Mouse (Mus musculus): ENCODE measurements around the gene Ly6g6d. TPM values are rescaled to one million over a fixed set of nuclear protein-coding genes. Genes with fewer than 3 reads are reported as not detected.

Gene Ly6g6d
- polyA plus RNA-seq, 1 experiment, result 1.8 TPM

DNA sequence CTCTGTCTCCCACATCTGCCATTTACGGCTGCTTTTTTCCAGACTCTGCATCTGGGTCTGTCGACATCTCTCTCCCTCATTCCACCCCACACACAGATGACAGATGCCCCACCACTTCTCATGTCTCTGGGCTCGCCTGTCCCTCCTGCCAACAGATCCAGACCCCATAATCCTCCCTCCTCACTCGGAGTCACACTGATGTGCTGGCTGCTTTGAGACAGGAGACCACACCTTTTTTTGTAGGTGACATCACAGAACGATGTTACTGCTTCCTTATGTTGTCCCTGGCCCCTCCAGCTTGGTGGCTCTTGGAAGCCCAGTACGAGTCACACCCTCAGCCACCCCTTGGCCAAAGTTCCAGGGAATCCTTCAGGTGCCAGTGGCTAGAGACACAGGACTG is 2.4 kb upstream of the Ly6g6d start:
- TF ChIP-seq CTCF (IDR thresholded peaks at IDR 0.05; ENCODE audit: borderline replicate concordance, extremely low read depth, insufficient read depth, insufficient read length) (no peak), POLR2A (IDR thresholded peaks at IDR 0.05; ENCODE audit: borderline replicate concordance, extremely low read depth, insufficient read depth, insufficient read length, poor library complexity, severe bottlenecking) (no peak)
- no peak for DNase-seq (ENCODE audit: low read depth)

DNA sequence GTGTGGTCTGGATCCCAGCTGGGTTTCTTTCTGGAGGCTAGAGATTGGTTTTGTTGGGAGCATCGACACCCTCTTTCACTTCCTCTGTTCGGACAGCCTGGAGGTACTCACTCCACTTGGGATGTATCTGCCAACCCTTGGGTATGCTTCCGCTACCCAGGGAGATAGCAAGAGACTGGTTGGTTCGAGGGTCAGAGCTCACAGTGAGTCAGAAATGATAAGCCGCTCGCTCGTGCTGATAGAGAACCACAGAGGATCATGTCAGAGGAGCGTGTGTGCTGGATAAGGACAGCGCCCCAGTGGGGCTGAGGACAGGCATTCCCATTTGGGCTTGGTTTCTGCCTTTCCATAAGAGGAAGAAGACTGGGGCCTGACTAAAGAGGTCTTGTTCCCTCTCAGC is 1.9 kb upstream of the Ly6g6d start:
- no peak for DNase-seq (ENCODE audit: low read depth)
- TF ChIP-seq POLR2A (IDR thresholded peaks at IDR 0.05; ENCODE audit: borderline replicate concordance, extremely low read depth, insufficient read depth, insufficient read length, poor library complexity, severe bottlenecking) (no peak), CTCF (IDR thresholded peaks at IDR 0.05; ENCODE audit: borderline replicate concordance, extremely low read depth, insufficient read depth, insufficient read length) (no peak)

DNA sequence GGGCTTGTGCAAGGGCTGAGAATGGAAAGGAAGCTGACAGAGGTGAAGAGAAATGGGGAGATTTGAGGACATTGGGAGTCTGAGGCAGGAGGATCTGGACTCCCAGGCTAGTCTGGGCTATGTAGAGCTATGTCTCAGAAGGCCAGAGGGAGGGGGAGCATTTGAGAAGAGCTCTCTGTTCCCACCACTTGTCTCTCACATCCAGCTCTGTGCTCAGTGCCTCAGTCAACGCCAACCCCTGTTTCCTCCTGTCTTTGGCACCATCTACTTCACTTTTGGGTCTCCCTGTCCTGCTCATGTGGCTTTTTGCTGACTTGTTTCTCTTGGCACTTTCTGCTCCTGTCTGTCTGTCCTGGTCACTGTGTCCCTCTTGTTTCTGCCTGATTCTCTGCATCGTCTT is 580 bp downstream of the Ly6g6d start:
- DNase-seq (ENCODE audit: low read depth), result peak; percentile 24
- no peak for TF ChIP-seq CTCF (IDR thresholded peaks at IDR 0.05; ENCODE audit: borderline replicate concordance, extremely low read depth, insufficient read depth, insufficient read length)
- TF ChIP-seq POLR2A (IDR thresholded peaks at IDR 0.05; ENCODE audit: borderline replicate concordance, extremely low read depth, insufficient read depth, insufficient read length, poor library complexity, severe bottlenecking), result no peak

DNA sequence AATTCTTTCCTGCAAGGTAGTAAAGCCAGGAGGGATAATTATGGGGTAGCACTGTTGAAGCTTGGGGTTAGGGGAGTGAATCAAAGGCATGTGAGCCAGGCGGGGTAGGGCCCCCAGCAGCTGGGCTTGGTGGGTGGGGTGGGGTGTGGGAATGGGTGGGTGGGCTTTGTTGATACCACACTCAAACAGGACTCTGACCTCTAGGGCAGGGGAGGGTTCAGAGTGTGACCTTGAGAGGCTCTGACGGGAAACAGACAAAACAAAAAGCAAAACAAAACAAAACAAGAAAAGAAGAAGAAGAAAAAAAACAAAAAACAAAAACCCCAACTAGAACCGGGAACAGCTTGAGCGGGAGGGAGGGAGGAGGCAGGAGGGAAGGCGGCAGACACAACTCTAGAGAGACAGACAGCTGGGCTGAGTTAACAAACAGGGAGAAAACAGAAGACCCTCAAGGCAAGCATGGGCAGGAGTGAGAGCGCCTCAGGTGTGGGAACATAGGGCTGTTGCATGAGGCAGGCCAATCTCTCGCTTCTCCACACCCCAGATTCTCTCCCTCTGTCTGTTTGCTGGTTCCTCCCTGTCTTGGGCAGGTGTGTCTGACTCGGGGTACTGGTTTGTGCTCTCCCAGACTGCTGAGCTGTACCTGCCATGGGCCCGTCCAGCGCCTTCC is 1.2 kb downstream of the Ly6g6d start, which contains the start of gene Ly6g6e:
TSS of gene Ly6g6e (plus strand) at position 396 of the 670 bp plus-strand sequence.
- TF ChIP-seq CTCF (IDR thresholded peaks at IDR 0.05; ENCODE audit: borderline replicate concordance, extremely low read depth, insufficient read depth, insufficient read length) (no peak), POLR2A (IDR thresholded peaks at IDR 0.05; ENCODE audit: borderline replicate concordance, extremely low read depth, insufficient read depth, insufficient read length, poor library complexity, severe bottlenecking) (no peak)
- DNase-seq (ENCODE audit: low read depth), result peak; percentile 76

DNA sequence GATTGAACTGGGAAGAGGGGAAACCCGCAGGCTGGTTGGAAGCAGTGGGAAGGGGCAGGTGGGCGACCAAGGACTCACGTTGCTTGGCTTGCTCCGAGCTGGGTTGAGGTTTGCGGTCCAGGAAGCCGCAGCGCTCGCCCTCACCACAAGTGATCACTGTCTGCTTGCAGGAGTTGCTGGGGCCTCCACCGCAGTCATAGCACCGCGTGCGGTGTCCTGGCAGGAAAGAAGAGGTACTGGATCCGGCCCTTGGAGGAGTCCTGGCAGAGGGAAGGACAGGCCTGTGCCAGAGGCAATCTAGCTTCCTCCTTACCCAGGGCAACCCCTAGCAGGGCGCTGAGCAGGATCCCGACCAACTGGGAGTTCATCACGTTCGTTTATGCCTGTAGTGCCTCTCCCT is 3.8 kb downstream of the Ly6g6d start:
- DNase-seq (ENCODE audit: low read depth), result peak; percentile 23

DNA sequence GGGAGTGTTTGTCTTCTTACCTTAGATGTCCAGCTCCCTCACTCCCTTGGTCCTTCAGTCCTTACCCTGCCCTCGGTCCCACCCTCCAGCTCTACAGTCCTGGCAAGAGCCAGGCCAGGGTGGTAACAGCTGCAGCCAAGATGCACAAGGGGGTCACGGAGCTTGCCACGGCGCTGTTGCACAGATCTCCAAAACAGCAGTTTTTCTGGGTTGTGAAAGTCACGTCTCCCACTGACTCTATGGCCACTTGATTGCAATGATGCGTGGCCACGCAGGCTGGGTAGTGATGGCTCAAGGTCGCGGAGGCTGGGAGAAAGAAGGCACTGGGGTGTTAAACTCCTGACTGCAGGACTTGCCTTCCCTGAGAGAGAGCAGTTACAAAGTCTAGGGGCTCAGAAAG is 6.4 kb downstream of the Ly6g6d start:
- DNase-seq (ENCODE audit: low read depth), result no peak
- TF ChIP-seq POLR2A (IDR thresholded peaks at IDR 0.05; ENCODE audit: borderline replicate concordance, extremely low read depth, insufficient read depth, insufficient read length, poor library complexity, severe bottlenecking) (no peak), CTCF (IDR thresholded peaks at IDR 0.05; ENCODE audit: borderline replicate concordance, extremely low read depth, insufficient read depth, insufficient read length) (no peak)

More for the DNA sequence above, 3.8 kb downstream of the Ly6g6d start:
- TF ChIP-seq CTCF (IDR thresholded peaks at IDR 0.05; ENCODE audit: borderline replicate concordance, extremely low read depth, insufficient read depth, insufficient read length) (no peak), POLR2A (IDR thresholded peaks at IDR 0.05; ENCODE audit: borderline replicate concordance, extremely low read depth, insufficient read depth, insufficient read length, poor library complexity, severe bottlenecking) (no peak)

DNA sequence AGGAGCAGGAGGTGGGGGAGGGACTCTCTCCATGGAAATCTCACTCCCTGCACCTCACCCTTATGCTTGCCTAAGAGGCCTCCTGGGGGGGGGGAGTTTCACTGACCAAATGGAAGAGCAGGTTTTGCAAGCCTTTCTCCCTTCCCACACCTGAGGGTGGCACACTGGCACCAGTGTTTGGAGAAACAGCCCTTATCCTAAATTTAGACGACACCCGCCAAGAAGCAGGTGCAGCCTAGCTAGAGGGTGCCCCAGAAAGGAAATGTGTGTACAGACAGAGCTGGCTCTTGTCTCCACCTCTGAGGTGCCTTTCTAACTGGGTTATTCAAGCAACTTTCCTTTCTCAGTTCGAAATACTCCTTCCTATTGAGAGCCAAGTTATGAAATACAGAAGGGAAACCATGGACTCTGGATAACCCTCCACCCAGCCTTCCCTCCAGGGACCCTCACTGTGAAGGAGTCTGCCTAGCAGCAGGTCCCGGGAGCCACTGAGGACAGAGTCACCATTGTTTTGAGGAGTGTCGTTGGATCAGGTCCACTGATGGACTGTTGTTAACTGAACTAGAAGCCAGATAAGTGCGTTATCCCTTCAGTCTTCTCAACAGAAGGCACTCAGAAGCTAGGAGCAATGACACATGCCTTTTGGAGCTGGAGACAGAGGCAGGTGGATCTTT is 7.2 kb downstream of the Ly6g6d start:
- no peak for DNase-seq (ENCODE audit: low read depth)
- no peak for TF ChIP-seq POLR2A (IDR thresholded peaks at IDR 0.05; ENCODE audit: borderline replicate concordance, extremely low read depth, insufficient read depth, insufficient read length, poor library complexity, severe bottlenecking)
- no peak for TF ChIP-seq CTCF (IDR thresholded peaks at IDR 0.05; ENCODE audit: borderline replicate concordance, extremely low read depth, insufficient read depth, insufficient read length)

DNA sequence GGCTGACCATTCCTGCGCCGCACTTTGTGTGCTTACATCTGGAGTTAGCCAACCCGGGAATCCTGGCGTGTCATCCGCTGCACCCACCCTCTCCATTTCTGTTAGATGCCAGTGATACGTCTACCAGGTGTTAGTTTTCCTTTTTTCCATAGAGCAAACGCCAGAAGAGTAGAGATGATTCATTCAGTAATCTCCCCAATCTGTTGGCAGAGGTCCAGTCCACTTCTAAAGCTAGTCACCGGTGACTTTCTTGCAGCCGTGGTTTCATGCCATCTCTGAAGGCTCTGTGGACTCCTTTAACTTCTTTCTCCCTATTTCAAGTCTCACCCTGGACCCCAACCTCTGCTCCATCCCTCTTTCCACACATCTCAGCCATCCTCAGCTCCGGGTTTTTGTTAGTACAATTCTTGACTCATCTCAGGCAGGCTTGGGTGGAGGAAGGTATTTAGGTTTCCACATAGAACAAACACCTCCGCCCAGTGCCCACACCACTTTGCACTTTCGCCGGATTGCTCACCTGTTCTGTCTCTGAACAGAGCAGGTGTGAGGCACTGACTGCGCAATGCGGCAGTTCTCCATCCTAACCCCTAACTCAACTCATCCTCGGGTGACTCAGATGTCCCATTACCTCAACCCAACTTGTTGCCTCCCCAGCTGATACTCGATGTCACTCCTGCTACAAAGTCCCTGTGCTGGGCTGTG is 9.5 kb downstream of the Ly6g6d start:
- TF ChIP-seq CTCF (IDR thresholded peaks at IDR 0.05; ENCODE audit: borderline replicate concordance, extremely low read depth, insufficient read depth, insufficient read length) (no peak), POLR2A (IDR thresholded peaks at IDR 0.05; ENCODE audit: borderline replicate concordance, extremely low read depth, insufficient read depth, insufficient read length, poor library complexity, severe bottlenecking) (no peak)
- DNase-seq (ENCODE audit: low read depth), result no peak

DNA sequence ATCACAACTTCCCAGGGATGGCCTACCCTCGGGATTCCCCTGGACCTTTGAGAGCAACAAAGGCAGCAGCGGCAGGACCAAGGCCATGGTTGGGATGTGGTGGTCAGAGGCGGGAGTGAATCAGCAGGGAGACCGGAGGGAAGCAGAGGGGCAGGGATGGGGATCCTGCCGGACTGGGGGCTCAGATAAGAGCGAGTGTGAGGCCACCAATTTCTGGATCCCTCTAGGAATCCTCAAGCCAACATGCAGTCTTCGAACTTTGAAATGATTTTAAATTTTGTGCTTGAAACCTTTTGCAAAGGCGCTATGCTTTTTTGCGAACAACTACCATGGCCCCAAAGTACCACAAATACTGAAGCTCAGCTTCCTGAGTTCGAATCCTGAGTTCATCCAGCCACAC is 11.8 kb downstream of the Ly6g6d start, which contains the start of gene Mpig6b:
TSS of gene Mpig6b (minus strand) at position 101 of the 400 bp plus-strand sequence.
- TF ChIP-seq CTCF (IDR thresholded peaks at IDR 0.05; ENCODE audit: borderline replicate concordance, extremely low read depth, insufficient read depth, insufficient read length) (no peak), POLR2A (IDR thresholded peaks at IDR 0.05; ENCODE audit: borderline replicate concordance, extremely low read depth, insufficient read depth, insufficient read length, poor library complexity, severe bottlenecking) (no peak)
- DNase-seq (ENCODE audit: low read depth), result no peak

DNA sequence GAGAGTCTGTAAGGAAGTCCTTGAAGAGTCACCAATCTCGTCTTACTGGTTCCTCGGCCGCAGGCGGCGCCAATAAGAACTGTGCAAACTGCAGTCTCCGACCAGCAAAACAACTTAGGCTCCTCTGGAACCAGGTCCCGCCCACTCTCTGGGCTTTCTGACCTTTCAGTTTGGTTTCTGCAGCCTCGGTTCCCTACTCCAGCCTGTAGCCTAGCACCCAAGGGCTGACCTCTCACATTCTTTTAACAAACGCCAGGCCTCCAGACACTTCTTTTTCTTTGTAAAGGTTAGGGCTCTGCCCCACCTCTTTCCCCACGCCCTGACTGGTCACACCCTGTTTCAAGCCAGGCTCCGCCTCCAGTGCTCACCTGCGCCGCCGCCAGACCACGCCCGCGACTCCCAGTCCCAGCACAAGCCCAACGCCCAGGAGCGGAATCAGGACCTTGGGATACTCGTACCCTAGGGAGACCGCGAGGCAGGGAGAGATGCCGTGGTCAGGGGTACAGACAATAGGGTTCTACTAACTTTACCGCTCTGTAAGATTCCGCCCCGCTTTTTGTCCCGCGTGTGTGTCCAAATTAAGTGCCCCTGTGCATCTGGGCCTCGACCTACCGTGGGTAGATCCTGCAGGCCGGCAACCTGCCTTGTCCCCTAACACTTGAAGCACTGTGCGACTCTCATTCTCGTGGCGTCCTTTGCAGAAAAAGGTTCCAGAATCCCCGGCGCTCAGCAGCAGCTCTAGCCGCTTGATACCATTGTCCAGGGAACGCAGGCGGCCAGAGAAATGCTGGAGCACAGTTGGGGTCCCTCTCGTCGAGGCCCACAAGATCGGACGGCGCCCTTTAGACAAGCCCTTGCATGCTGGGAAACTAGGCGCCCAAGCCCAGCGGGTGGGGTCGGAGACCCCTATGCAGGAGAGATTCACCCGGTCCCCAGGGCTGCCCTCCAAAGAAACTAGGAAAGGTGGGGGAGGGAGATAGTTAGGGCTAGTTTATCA is 12.6 kb downstream of the Ly6g6d start, which contains the start of gene Ly6g6c:
TSS of gene Ly6g6c (plus strand) at position 438 of the 997 bp plus-strand sequence.
- DNase-seq (ENCODE audit: low read depth), result no peak
- no peak for TF ChIP-seq POLR2A (IDR thresholded peaks at IDR 0.05; ENCODE audit: borderline replicate concordance, extremely low read depth, insufficient read depth, insufficient read length, poor library complexity, severe bottlenecking)
- TF ChIP-seq CTCF (IDR thresholded peaks at IDR 0.05; ENCODE audit: borderline replicate concordance, extremely low read depth, insufficient read depth, insufficient read length), result no peak

Measured in brain, embryonic 14.5 days (tissue).